Mouse (Mus musculus) v-Abl transformed pro-B cells (cell line): ENCODE results near the gene Srms.

Experiments
- in situ Hi-C, 2 experiments: fragments of 400-800 bp; cut with MboI; formaldehyde crosslinking; loops; one replicate each; pipeline ENCODE4 v1.15.1; 2025; ENCODE audit not compliant: unreplicated experiment in 2 of 2

Gene Srms

GRCm38 (mm10) chr2:181213021-181213445 lies at the start of gene Srms:
Srms (minus strand) TSS chr2:181213185.
- in situ Hi-C loops, result no loop called here

- in situ Hi-C loops, result no loop called here
These were observed 40.3 kb upstream of the Srms start for GRCm38 (mm10) chr2:181253248-181253647.

GRCm38 (mm10) chr2:181251841-181252240 lies 38.9 kb upstream of the Srms start:
- in situ Hi-C loops, result no loop called here

- in situ Hi-C loops, result no loop called here
These were observed 36.2 kb upstream of the Srms start for GRCm38 (mm10) chr2:181249217-181249616.

- in situ Hi-C loops, result no loop called here
These were observed 32.0 kb upstream of the Srms start for GRCm38 (mm10) chr2:181245031-181245430.

- in situ Hi-C loops, result no loop called here
These were observed 30.9 kb upstream of the Srms start for GRCm38 (mm10) chr2:181243706-181244394.

- in situ Hi-C loops, result no loop called here
These were observed 29.3 kb upstream of the Srms start for GRCm38 (mm10) chr2:181242314-181242665.

- in situ Hi-C loops, result no loop called here
These were observed 28.8 kb upstream of the Srms start, which contains the start of gene Helz2 for GRCm38 (mm10) chr2:181241602-181242313. Helz2 (minus strand) TSS chr2:181242027.

GRCm38 (mm10) chr2:181240806-181241440 lies 27.9 kb upstream of the Srms start:
- in situ Hi-C loops, result no loop called here

GRCm38 (mm10) chr2:181239261-181239660 lies 26.3 kb upstream of the Srms start:
- in situ Hi-C loops, result no loop called here

- in situ Hi-C loops, result no loop called here
These were observed 25.9 kb upstream of the Srms start for GRCm38 (mm10) chr2:181238861-181239260.

- in situ Hi-C loops, result no loop called here
These were observed 25.2 kb upstream of the Srms start for GRCm38 (mm10) chr2:181238091-181238610.

GRCm38 (mm10) chr2:181237251-181238014 lies 24.4 kb upstream of the Srms start:
- in situ Hi-C loops, result no loop called here

- in situ Hi-C loops, result no loop called here
These were observed 22.9 kb upstream of the Srms start for GRCm38 (mm10) chr2:181235681-181236566.

GRCm38 (mm10) chr2:181234680-181235079 lies 21.7 kb upstream of the Srms start:
- in situ Hi-C loops, result no loop called here

- in situ Hi-C loops, result no loop called here
These were observed 20.5 kb upstream of the Srms start for GRCm38 (mm10) chr2:181233443-181233842.

GRCm38 (mm10) chr2:181231171-181231570 lies 18.2 kb upstream of the Srms start:
- in situ Hi-C loops, result no loop called here

- in situ Hi-C loops, result no loop called here
These were observed 15.3 kb upstream of the Srms start for GRCm38 (mm10) chr2:181228335-181228734.

GRCm38 (mm10) chr2:181227122-181227521 lies 14.1 kb upstream of the Srms start:
- in situ Hi-C loops, result no loop called here

- in situ Hi-C loops, result no loop called here
These were observed 12.0 kb upstream of the Srms start for GRCm38 (mm10) chr2:181224994-181225393.
